Mouse (Mus musculus) heart, postnatal 0 days (tissue): Measurements from ENCODE around the gene Myod1.

ENCODE experiments used
- CTCF ChIP-seq: IDR thresholded peaks from 2 replicates; pipeline ENCODE4 v1.5.1; 2016; ENCODE audit warnings: antibody characterized with exemption, control low read depth, low read depth
- EP300 ChIP-seq: IDR thresholded peaks from 2 replicates; pipeline ENCODE4 v1.6.1; 2016; ENCODE audit warnings: antibody characterized with exemption, low read depth

DNA sequence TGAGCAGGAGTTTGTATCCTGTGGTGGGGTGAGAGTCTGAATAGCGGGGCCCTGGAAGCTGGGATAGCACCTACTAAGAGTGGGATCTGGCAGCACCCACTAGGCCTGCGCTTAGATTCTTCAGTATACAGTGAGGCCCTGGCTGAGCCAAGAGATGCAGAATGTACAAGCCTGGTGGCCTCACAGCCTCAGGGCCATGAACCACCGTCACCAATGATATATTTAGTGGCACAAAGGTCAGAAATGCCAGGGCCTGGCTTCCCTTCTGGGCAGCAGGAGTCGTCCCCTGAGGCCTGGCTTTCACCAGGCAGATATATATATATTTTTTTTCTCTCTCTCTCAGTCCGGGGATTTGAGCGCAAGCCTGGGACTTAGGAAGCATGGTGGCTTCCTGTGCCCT is 34.5 kb downstream of the Myod1 start:
- TF ChIP-seq CTCF (no peak), EP300 (no peak)
